Mouse (Mus musculus) lung, adult 2 months (tissue): ENCODE measurements around the gene Mdk. TPM values are rescaled to one million over a fixed set of nuclear protein-coding genes. Genes with fewer than 3 reads are reported as not detected.

ENCODE experiments used
- DNase-seq: peaks from one replicate; pipeline ENCODE4 v3.0.0; 2022
- H3K4me1 ChIP-seq: fragments of 200-500 bp; 2 replicates; pipeline ENCODE4 v1.6.1; 2011; ENCODE audit warnings: low read length; ENCODE audit not compliant: control insufficient read depth, insufficient read depth
- H3K4me3 ChIP-seq: fragments of 200-500 bp; replicated peaks from 2 replicates; pipeline ENCODE3; 2011; ENCODE audit warnings: low read depth, mild to moderate bottlenecking, control low read depth, low read length; ENCODE audit errors: extremely low read depth
- CTCF ChIP-seq: fragments of 200-500 bp; IDR thresholded peaks from 2 replicates; pipeline ENCODE4 v1.5.1; 2011; ENCODE audit warnings: mild to moderate bottlenecking, low read length, control low read depth; ENCODE audit not compliant: insufficient read depth
- POLR2A ChIP-seq: fragments of 200-500 bp; IDR thresholded peaks from 2 replicates; pipeline ENCODE4 v1.6.1; 2011; ENCODE audit warnings: low read depth, mild to moderate bottlenecking, control low read depth, low read length, borderline replicate concordance; ENCODE audit errors: extremely low read depth
- WGBS: fragments of 180-500 bp; shearing (Covaris S2); methylation state at CpG from one replicate; pipeline ENCODE4 v1.1.7; 2018; 5-methylcytosine and 5-hydroxymethylcytosine counted together
- polyA plus RNA-seq: library from polyadenylated mRNA; depleted of rRNA; stranded (reverse); fragments of >200 nt; gene quantifications from 2 replicates; pipeline ENCODE4 v1.2.3, GENCODE M21; 2012

The Mdk gene
- polyA plus RNA-seq, 1 experiment = 10.1 TPM

DNA sequence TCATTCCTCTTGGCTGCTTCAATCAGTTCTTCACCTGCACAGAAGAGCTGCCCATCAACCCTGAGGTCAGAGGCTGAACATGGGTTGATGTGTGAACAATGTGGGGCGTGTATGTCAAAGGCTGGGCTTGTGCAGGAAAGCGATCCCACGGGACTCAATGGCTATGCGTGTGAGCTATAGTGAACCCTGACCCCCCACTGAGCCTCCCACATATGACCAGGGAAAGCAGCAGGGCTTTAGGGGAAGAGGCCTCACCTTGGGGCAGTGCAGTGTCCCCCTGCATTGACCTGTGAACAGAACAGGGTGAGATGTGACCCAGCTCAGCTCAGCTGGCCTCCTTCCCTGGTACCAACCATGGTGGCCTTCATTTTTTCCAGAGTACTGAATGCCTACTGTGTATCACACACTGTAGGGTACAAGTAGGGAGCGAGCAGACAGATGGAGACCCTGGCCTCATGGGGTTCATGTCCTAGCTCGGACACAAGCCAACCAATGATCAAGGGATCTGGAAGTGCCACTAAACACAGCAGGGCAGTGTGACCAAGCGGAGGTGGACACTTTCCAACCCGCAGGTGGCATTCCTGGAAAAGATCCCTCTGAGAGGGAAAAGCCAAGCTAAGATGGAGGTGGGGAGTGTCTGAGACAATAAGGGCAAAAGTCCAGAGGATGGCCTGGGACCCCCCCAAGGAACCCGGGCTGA is 2.9 kb upstream of the Mdk start:
- DNase-seq = no peak
- TF ChIP-seq CTCF (no peak), POLR2A (no peak)
- H3K4me3 ChIP-seq = no peak overlapping the region
- peaks cover 8% of the 10 kb centered on the region for H3K4me1 ChIP-seq
- 81% methylated on average over 9 of the region's 9 CpGs for WGBS

DNA sequence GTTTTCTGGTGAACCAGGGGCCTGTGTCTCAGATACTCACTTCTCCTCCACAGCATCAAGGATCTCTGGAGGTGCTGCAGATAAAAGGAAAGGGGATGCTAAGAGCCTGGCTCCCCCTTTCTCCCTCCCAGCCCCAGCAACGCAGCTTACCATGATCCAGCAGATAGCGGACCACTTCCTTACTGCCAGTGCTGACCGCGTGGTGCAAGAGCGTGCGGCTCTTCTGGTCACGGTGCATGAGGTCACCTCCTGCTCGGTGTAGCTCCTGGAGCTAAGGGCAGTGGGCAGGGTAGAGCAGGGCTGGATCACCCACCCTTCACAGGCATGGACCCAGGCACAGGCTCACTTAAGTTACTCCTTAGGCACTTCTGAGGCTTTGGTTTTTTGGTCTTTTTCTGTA is 1.9 kb upstream of the Mdk start:
- TF ChIP-seq CTCF = no peak
- H3K4me1 ChIP-seq = peaks cover 8% of the 10 kb centered on the region
- no peak overlapping the region for H3K4me3 ChIP-seq
- 45% methylated on average over 8 of the region's 8 CpGs for WGBS
- DNase-seq = no peak

DNA sequence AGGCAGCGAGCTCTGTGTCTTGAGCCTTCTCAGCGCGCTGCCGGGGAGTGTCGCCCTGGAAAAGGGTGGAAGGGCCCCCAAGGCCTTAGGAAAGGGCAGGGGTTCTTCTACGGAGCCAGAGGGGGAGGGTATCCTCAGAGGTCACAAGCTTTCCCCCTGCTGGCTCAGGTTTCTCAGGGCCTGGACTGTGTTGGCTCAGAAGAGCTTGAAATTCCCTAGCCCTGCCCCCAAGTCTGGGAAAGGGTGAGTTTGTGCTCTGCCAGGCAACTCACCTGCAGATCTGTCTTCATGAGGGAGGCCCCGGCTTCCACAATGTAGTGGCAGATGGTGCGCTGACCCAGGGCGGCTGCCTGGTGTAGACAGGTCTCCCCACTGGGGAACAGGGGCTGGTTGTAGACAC is 1.4 kb upstream of the Mdk start:
- TF ChIP-seq POLR2A (no peak), CTCF (no peak)
- no peak for DNase-seq
- no peak overlapping the region for H3K4me3 ChIP-seq
- WGBS = 79% methylated on average over 9 of the region's 9 CpGs
- peaks cover 8% of the 10 kb centered on the region for H3K4me1 ChIP-seq

DNA sequence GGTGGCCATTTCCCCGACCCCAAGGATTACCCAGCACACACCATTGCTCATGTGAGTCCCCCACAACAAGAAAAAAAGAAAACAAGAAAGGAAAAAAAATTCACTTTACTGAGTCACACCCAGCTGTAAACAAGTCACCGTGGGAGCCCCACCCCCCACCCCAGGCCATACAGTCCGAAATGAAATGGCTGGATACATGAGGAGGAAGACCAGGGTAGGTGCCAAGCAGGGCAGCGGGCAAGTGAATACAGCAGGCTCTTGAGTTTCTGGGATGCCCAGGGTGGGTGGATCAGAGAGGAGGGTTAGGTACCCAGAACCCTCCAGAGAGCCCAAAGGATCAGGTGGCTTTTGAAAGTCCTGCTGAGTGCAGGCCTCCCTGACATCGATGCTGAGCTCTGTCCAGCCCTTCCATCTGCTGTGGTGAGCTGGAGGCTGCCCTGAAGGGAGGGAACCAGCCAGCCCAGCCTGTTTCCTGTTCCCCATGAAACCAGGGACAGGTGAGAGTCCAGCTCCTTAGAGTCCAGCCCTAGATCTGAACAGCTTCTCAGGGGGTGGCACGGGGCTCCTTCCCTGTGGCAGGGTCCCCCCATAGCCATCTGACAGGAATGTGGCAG is 747 bp upstream of the Mdk start:
- Histone ChIP-seq H3K4me3 (no peak overlapping the region), H3K4me1 (peaks cover 11% of the 10 kb centered on the region)
- TF ChIP-seq CTCF (no peak), POLR2A (no peak)
- DNase-seq = no peak
- WGBS = 35% methylated on average over 6 of the region's 6 CpGs

DNA sequence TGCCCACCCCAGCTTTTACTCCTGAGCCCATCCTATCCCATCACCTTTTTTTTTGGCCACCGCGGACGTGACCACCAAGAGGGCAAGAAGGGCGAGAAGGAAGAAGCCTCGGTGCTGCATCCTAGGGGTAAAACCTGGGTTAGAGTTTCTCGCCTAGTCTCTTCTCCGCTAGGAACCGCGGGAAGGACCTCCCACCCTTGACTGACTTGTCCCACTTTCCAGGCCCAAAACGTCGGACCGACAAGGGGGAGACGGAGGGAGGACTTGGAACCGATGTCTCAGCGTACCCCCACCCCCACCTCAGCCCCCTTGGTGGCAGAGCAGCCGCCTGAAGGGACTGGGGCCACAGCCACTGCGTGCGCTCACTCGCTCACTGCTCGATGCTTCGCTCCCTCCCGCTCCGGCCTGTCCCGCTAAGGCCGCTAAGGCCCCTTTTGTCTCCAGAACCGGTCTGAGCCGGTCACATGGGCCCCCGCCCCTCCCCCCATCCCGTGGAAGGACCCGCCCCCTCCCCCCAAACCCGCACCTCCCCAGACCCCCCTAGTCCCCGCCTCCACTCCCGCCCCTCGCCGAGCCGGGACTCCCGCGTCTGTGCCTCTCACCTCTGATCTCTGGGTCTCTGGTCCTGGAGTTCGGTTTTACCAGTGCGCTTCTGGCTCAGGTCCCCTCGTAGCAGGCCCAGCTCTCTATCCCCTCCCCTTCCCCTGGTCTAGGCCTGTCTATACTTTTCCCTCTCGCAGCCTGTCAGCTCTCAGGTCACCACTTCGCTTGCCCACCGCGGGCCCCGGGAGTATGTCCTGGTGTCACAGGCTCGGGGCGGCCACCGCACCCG is 553 bp downstream of the Mdk start:
- DNase-seq = no peak
- WGBS = 27% methylated on average over 46 of the region's 50 CpGs

GRCm38 (mm10) chr2:91930761-91931291 is 1.3 kb downstream of the Mdk start:
- no peak for DNase-seq
- no peak for TF ChIP-seq POLR2A
- no peak for TF ChIP-seq CTCF
- 39% methylated on average over 23 of the region's 23 CpGs for WGBS

More for the DNA sequence above, 553 bp downstream of the Mdk start:
- Histone ChIP-seq H3K4me1 (peaks cover 11% of the 10 kb centered on the region), H3K4me3 (peak overlapping the region; percentile 30)
- TF ChIP-seq POLR2A (no peak), CTCF (no peak)

GRCm38 (mm10) chr2:91929936-91930335 is 2.2 kb downstream of the Mdk start:
- no peak for DNase-seq
- Histone ChIP-seq H3K4me3 (no peak overlapping the region), H3K4me1 (peaks cover 11% of the 10 kb centered on the region)
- TF ChIP-seq CTCF (peak; percentile 76), POLR2A (no peak)
- WGBS = 15% methylated on average over 12 of the region's 12 CpGs

More at GRCm38 (mm10) chr2:91930761-91931291, 1.3 kb downstream of the Mdk start:
- Histone ChIP-seq H3K4me3 (no peak overlapping the region), H3K4me1 (peaks cover 11% of the 10 kb centered on the region)

- no peak overlapping the region for H3K4me3 ChIP-seq
- DNase-seq = no peak
- 75% methylated on average over 3 of the region's 3 CpGs for WGBS
- TF ChIP-seq POLR2A (no peak), CTCF (no peak)
- H3K4me1 ChIP-seq = peaks cover 11% of the 10 kb centered on the region
Measured at GRCm38 (mm10) chr2:91929455-91929854, 2.6 kb downstream of the Mdk start.

- no peak for TF ChIP-seq CTCF
- no peak for TF ChIP-seq POLR2A
- 74% methylated on average over 23 of the region's 23 CpGs for WGBS
- no peak overlapping the region for H3K4me3 ChIP-seq
- peaks cover 11% of the 10 kb centered on the region for H3K4me1 ChIP-seq
- no peak for DNase-seq
Measured at GRCm38 (mm10) chr2:91928534-91929350, 3.4 kb downstream of the Mdk start.
